Mouse (Mus musculus) ES-E14 (cell line): ENCODE data around the gene Nup43. TPM values are rescaled to one million over a fixed set of nuclear protein-coding genes. Genes with fewer than 3 reads are reported as not detected.
"Not testable (repeated sequence)": the region's sequence is repeated elsewhere in the genome, so short reads cannot be mapped to it uniquely, and the experiment has no call there.

Source experiments
- DNase-seq: peaks from one replicate; pipeline ENCODE4 v3.0.0-alpha.2; 2013; ENCODE audit warnings: low read depth, low spot score
- H3K27ac ChIP-seq: 2 replicates; pipeline ENCODE4 v1.5.1; 2012; ENCODE audit warnings: low read depth, mild to moderate bottlenecking, low read length, moderate library complexity, mixed read lengths; ENCODE audit not compliant: poor library complexity, insufficient read depth, severe bottlenecking
- H3K36me3 ChIP-seq: 2 replicates; pipeline ENCODE4 v1.6.1; 2012; ENCODE audit warnings: mild to moderate bottlenecking, low read length, moderate library complexity, mixed read lengths; ENCODE audit not compliant: control insufficient read depth, poor library complexity, insufficient read depth, severe bottlenecking
- H3K4me1 ChIP-seq, 2 experiments: fragments of 150-350 bp in 1 of 2; sonication (generic) in 1 of 2; 2 replicates each; pipeline ENCODE4 v1.6.1; 2012; ENCODE audit warnings: low read length in 2 of 2, mild to moderate bottlenecking in 1 of 2, mixed read lengths in 1 of 2; ENCODE audit not compliant: control insufficient read depth in 2 of 2, insufficient read depth in 2 of 2, poor library complexity in 1 of 2
- H3K4me3 ChIP-seq, 2 experiments: fragments of 150-350 bp in 1 of 2; sonication (generic) in 1 of 2; 2 replicates each; pipeline ENCODE4 v1.5.1; 2012; ENCODE audit warnings: low read length in 2 of 2, low read depth in 1 of 2, mild to moderate bottlenecking in 1 of 2, mixed read lengths in 1 of 2; ENCODE audit not compliant: insufficient read depth in 1 of 2, poor library complexity in 1 of 2, severe bottlenecking in 1 of 2
- H3K9ac ChIP-seq: 2 replicates; pipeline ENCODE4 v1.6.1; 2012; ENCODE audit warnings: low read depth, mild to moderate bottlenecking, low read length, mixed read lengths; ENCODE audit not compliant: poor library complexity, insufficient read depth, severe bottlenecking
- H3K9me3 ChIP-seq: fragments of 150-350 bp; sonication (generic); 2 replicates; pipeline ENCODE4 v1.6.1; 2012; ENCODE audit warnings: low read depth, mild to moderate bottlenecking, low read length; ENCODE audit not compliant: control insufficient read depth, insufficient read depth
- CHD2 ChIP-seq: IDR thresholded peaks from 2 replicates; pipeline ENCODE4 v1.6.1; 2014; ENCODE audit warnings: mild to moderate bottlenecking, low read depth, low read length, inconsistent platforms
- HCFC1 ChIP-seq: IDR thresholded peaks from 2 replicates; pipeline ENCODE4 v1.6.1; 2012; ENCODE audit warnings: low read length, inconsistent platforms, borderline replicate concordance; ENCODE audit not compliant: insufficient read depth
- MAFK ChIP-seq: IDR thresholded peaks from 2 replicates; pipeline ENCODE4 v1.6.1; 2014; ENCODE audit warnings: mild to moderate bottlenecking, low read depth, low read length, inconsistent platforms; ENCODE audit not compliant: insufficient read depth
- ZC3H11A ChIP-seq: IDR thresholded peaks from 2 replicates; pipeline ENCODE4 v1.6.1; 2012; ENCODE audit warnings: low read depth, mild to moderate bottlenecking, inconsistent platforms, low read length, borderline replicate concordance
- ZNF384 ChIP-seq: IDR thresholded peaks from 2 replicates; pipeline ENCODE4 v1.6.1; 2012; ENCODE audit warnings: low read depth, low read length, inconsistent platforms
- in situ Hi-C, 2 experiments: fragments of 600-800 bp; cut with MboI; formaldehyde crosslinking; loops; one replicate each; pipeline ENCODE4 v1.15.1; 2025; ENCODE audit warnings: low sequenced_read_pairs in 2 of 2, inconsistent platforms in 1 of 2; ENCODE audit not compliant: unreplicated experiment in 2 of 2
- total RNA-seq: library from RNA; depleted of rRNA; stranded (reverse); fragments of 300-350 nt; gene quantifications from 2 replicates; pipeline ENCODE4 v1.2.3, GENCODE M21; 2012; rRNA removed

The Nup43 gene
- 58.6 and 81.1 TPM in 2 replicates for total RNA-seq

GRCm38 (mm10) chr10:7667342-7667802, at the start of gene Nup43:
Gene Nup43, plus strand, starts transcription at chr10:7667503.
- in situ Hi-C loops, result no loop called here
- no peaks in the 10 kb centered on the region for H3K9me3 ChIP-seq
- peak; percentile 90 for DNase-seq

GRCm38 (mm10) chr10:7617556-7617955, 49.7 kb upstream of the Nup43 start:
- H3K9ac ChIP-seq, in situ Hi-C loops, H3K4me3 ChIP-seq, H3K9me3 ChIP-seq, H3K36me3 ChIP-seq, DNase-seq: not testable (repeated sequence)
- Histone ChIP-seq H3K27ac (peak overlapping the region; percentile 11; the same call in 1 of the 2 replicates), H3K4me1 (peaks cover 17 to 20% of the 10 kb centered on the region in 2 experiments; a peak in 3 of 4 replicates)

More at GRCm38 (mm10) chr10:7667342-7667802, at the start of gene Nup43:
- Histone ChIP-seq H3K36me3 (peaks cover 14% of the 10 kb centered on the region), H3K4me1 (peaks cover 0 to 2% of the 10 kb centered on the region in 2 experiments; a peak in 2 of 4 replicates), H3K9ac (peak within 1 kb of the TSS; percentile 97), H3K27ac (peak within 1 kb of the TSS; percentile 86), H3K4me3 (peak within 1 kb of the TSS; percentile 99)
- TF ChIP-seq CHD2 (no peak), HCFC1 (peak; percentile 50; the same call in 1 of the 2 replicates)

GRCm38 (mm10) chr10:7619821-7620241, 47.5 kb upstream of the Nup43 start:
- Histone ChIP-seq H3K9ac (no peak overlapping the region), H3K4me1 (peaks cover 7 to 18% of the 10 kb centered on the region in 2 experiments; a peak in 3 of 4 replicates), H3K27ac (no peak overlapping the region), H3K36me3 (peaks cover 1% of the 10 kb centered on the region; the same call in 1 of the 2 replicates), H3K9me3 (no peaks in the 10 kb centered on the region), H3K4me3 (no peak overlapping the region)
- TF ChIP-seq ZNF384 (no peak), ZC3H11A (no peak), MAFK (no peak), CHD2 (no peak)
- DNase-seq, result no peak
- in situ Hi-C loops, result no loop called here

GRCm38 (mm10) chr10:7620723-7621122, 46.6 kb upstream of the Nup43 start:
- Histone ChIP-seq H3K36me3 (peaks cover 1% of the 10 kb centered on the region; the same call in 1 of the 2 replicates), H3K4me1 (peaks cover 7 to 18% of the 10 kb centered on the region in 2 experiments; a peak in 3 of 4 replicates), H3K4me3 (no peak overlapping the region), H3K9me3 (no peaks in the 10 kb centered on the region), H3K27ac (no peak overlapping the region), H3K9ac (no peak overlapping the region)
- in situ Hi-C loops, result no loop called here
- no peak for TF ChIP-seq HCFC1
- TF ChIP-seq ZC3H11A, result no peak
- TF ChIP-seq ZNF384, result no peak
- TF ChIP-seq MAFK, result no peak
- no peak for TF ChIP-seq CHD2
- no peak for DNase-seq

GRCm38 (mm10) chr10:7622378-7622777, 44.9 kb upstream of the Nup43 start:
- Histone ChIP-seq H3K4me3 (no peak overlapping the region), H3K9ac (no peak overlapping the region), H3K4me1 (peaks cover 7 to 18% of the 10 kb centered on the region in 2 experiments; a peak in 3 of 4 replicates), H3K27ac (no peak overlapping the region), H3K9me3 (no peaks in the 10 kb centered on the region), H3K36me3 (peaks cover 1% of the 10 kb centered on the region; the same call in 1 of the 2 replicates)
- no peak for TF ChIP-seq ZC3H11A
- no peak for TF ChIP-seq HCFC1
- no peak for TF ChIP-seq CHD2
- DNase-seq, result no peak
- in situ Hi-C loops, result no loop called here
